Mouse (Mus musculus): ENCODE data around the gene Thsd7a. TPM values are rescaled to one million over a fixed set of nuclear protein-coding genes. Genes with fewer than 3 reads are reported as not detected.

Gene Thsd7a
- total and polyA plus RNA-seq, 3 experiments, result 0.30 TPM; not detected in 2

GRCm38 (mm10) chr6:12712581-12712980 lies 36.6 kb downstream of the Thsd7a start:
- dilution Hi-C loops (cut with MboI; ENCODE audit: extremely low pct_ligation_motif_present, extremely low pct_unique_long_range_greater_than_20kb, low sequenced_read_pairs) (no loop called here), in situ Hi-C loops (cut with MboI; ENCODE audit: low pct_ligation_motif_present, low pct_unique_long_range_greater_than_20kb, low sequenced_read_pairs) (no loop called here)
- TF ChIP-seq ZNF384 (IDR thresholded peaks at IDR 0.05; ENCODE audit: low read depth, low read length) (no peak), SMC3 (IDR thresholded peaks at IDR 0.05; ENCODE audit: low read depth, low read length) (no peak), JUN (IDR thresholded peaks at IDR 0.05; ENCODE audit: insufficient read depth, low read depth, low read length) (no peak), IRF4 (IDR thresholded peaks at IDR 0.05; ENCODE audit: low read depth, low read length) (no peak), SIN3A (IDR thresholded peaks at IDR 0.05; ENCODE audit: low read length) (no peak), TCF12 (IDR thresholded peaks at IDR 0.05; ENCODE audit: low read depth, low read length) (no peak), CHD2 (IDR thresholded peaks at IDR 0.05; ENCODE audit: low read length) (no peak), USF1 (IDR thresholded peaks at IDR 0.05; ENCODE audit: low read depth, low read length) (no peak), MAZ (IDR thresholded peaks at IDR 0.05; ENCODE audit: low read depth, low read length) (no peak)
- DNase-seq (ENCODE audit: extremely low read depth), result no peak
- no peaks in the 10 kb centered on the region for H3K79me2 ChIP-seq (replicated peaks; ENCODE audit: control insufficient read depth, extremely low read depth, insufficient read depth, poor library complexity, severe bottlenecking)
- no peak overlapping the region for H3K4me2 ChIP-seq (ENCODE audit: insufficient read depth, low read depth, poor library complexity, severe bottlenecking)
- H3K27ac ChIP-seq (ENCODE audit: insufficient read depth, low read depth), result no peak overlapping the region
- no peak overlapping the region for H3K9ac ChIP-seq (ENCODE audit: insufficient read depth, low read depth)
- H3K9me3 ChIP-seq (replicated peaks; ENCODE audit: low read length), result no peaks in the 10 kb centered on the region
- H3K27me3 ChIP-seq (replicated peaks), result no peaks in the 10 kb centered on the region
- no peaks in the 10 kb centered on the region for H3K36me3 ChIP-seq (replicated peaks in 1 of 2; ENCODE audit: control insufficient read depth in 1 of 2, insufficient read depth in 1 of 2, low read length in 1 of 2)
- no peaks in the 10 kb centered on the region for H3K4me1 ChIP-seq (ENCODE audit: control insufficient read depth in 1 of 2, insufficient read depth in 2 of 2)
- H3K4me3 ChIP-seq (replicated peaks in 1 of 3; ENCODE audit: low read depth in 2 of 3, low read length in 2 of 3, poor library complexity in 1 of 3), result no peak overlapping the region

GRCm38 (mm10) chr6:12702925-12703324 lies 46.3 kb downstream of the Thsd7a start:
- DNase-seq (ENCODE audit: extremely low read depth), result no peak
- Histone ChIP-seq H3K27ac (ENCODE audit: insufficient read depth, low read depth) (no peak overlapping the region), H3K79me2 (replicated peaks; ENCODE audit: control insufficient read depth, extremely low read depth, insufficient read depth, poor library complexity, severe bottlenecking) (no peaks in the 10 kb centered on the region), H3K27me3 (replicated peaks) (no peaks in the 10 kb centered on the region), H3K4me2 (ENCODE audit: insufficient read depth, low read depth, poor library complexity, severe bottlenecking) (no peak overlapping the region), H3K9ac (ENCODE audit: insufficient read depth, low read depth) (no peak overlapping the region), H3K4me3 (replicated peaks in 1 of 3; ENCODE audit: low read depth in 2 of 3, low read length in 2 of 3, poor library complexity in 1 of 3) (no peak overlapping the region), H3K9me3 (replicated peaks; ENCODE audit: low read length) (no peaks in the 10 kb centered on the region), H3K36me3 (replicated peaks in 1 of 2; ENCODE audit: control insufficient read depth in 1 of 2, insufficient read depth in 1 of 2, low read length in 1 of 2) (no peaks in the 10 kb centered on the region), H3K4me1 (ENCODE audit: control insufficient read depth in 1 of 2, insufficient read depth in 2 of 2) (no peaks in the 10 kb centered on the region)
- in situ Hi-C loops (cut with MboI; ENCODE audit: low pct_ligation_motif_present, low pct_unique_long_range_greater_than_20kb, low sequenced_read_pairs), result no loop called here
- no peak for TF ChIP-seq GABPA (IDR thresholded peaks at IDR 0.05; ENCODE audit: insufficient replicate concordance, low read depth, low read length)
- TF ChIP-seq ZKSCAN1 (IDR thresholded peaks at IDR 0.05; ENCODE audit: borderline replicate concordance, low read depth, low read length), result no peak
- TF ChIP-seq IRF4 (IDR thresholded peaks at IDR 0.05; ENCODE audit: low read depth, low read length), result no peak
- no peak for TF ChIP-seq USF1 (IDR thresholded peaks at IDR 0.05; ENCODE audit: low read depth, low read length)
- no peak for TF ChIP-seq NRF1 (IDR thresholded peaks at IDR 0.05; ENCODE audit: low read depth, low read length)
- TF ChIP-seq ZNF384 (IDR thresholded peaks at IDR 0.05; ENCODE audit: low read depth, low read length), result no peak
- no peak for TF ChIP-seq TBP (conservative IDR thresholded peaks at IDR 0.05; ENCODE audit: low read depth, low read length)
- no peak for TF ChIP-seq ZC3H11A (IDR thresholded peaks at IDR 0.05; ENCODE audit: low read depth, low read length)
- no peak for TF ChIP-seq JUND (conservative IDR thresholded peaks at IDR 0.05; ENCODE audit: low read depth, low read length)
- no peak for TF ChIP-seq JUN (IDR thresholded peaks at IDR 0.05; ENCODE audit: insufficient read depth, low read depth, low read length)
- no peak for TF ChIP-seq MEF2A (IDR thresholded peaks at IDR 0.05; ENCODE audit: borderline replicate concordance, low read depth, low read length)
- no peak for TF ChIP-seq RAD21 (IDR thresholded peaks at IDR 0.05; ENCODE audit: low read depth, low read length)
- no peak for TF ChIP-seq MXI1 (IDR thresholded peaks at IDR 0.05; ENCODE audit: low read depth, low read length)
- dilution Hi-C loops (cut with MboI; ENCODE audit: extremely low pct_ligation_motif_present, extremely low pct_unique_long_range_greater_than_20kb, low sequenced_read_pairs), result no loop called here
